Mouse (Mus musculus): ENCODE data around the gene Haus3.

Gene Haus3

GRCm38 (mm10) chr5:34186961-34187391 lies 17.6 kb upstream of the Haus3 start:
- peak in 1 of 2 experiments; percentile 50 for DNase-seq (ENCODE audit: low spot score in 2 of 2)

DNA sequence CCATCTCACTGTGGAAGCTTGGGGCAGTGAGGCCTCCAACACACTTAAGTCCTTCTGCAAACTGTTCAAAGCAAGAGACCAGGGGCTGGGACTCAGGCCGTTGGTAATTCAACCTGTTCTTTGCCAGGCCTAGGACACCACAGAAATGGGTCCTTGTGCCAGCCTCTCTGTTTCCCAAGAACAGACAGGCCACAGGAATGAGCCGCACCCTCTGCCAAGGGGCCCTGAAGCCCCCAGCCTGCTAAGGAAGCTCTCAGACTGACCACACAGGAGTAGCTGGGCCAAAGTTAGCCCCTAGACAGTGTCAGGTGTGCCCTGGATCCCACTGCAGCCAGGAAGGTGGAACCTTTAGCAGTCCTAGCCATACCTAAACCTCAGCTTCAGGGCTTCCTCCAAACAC lies 17.1 kb upstream of the Haus3 start:
- DNase-seq (ENCODE audit: low spot score in 2 of 2) = no peak

DNA sequence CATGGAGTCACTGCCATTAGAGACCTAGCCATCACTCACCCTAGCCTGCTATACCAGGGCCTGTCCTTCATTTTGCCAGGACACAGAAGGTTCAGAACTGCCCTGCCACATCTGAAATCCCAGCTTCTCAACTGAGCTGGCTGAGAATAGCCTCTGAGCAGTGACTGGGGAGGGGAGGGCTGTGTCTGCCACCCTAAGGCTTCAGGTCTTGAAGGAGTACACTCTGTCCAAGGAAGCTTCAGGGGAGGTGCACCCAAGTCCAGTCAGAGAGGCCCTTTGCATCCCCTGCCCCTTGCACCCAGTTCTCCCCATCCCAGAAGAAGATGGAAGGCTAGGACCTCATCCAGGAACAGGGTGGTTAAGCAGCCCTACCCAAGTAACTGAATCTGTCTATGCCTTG lies 16.5 kb upstream of the Haus3 start:
- no peak for DNase-seq (ENCODE audit: low spot score in 2 of 2)

- DNase-seq (ENCODE audit: low spot score in 2 of 2) = no peak
Measured at GRCm38 (mm10) chr5:34185051-34185580, 15.8 kb upstream of the Haus3 start.

- no peak for DNase-seq (ENCODE audit: low spot score in 2 of 2)
Measured at GRCm38 (mm10) chr5:34183976-34184375, 14.6 kb upstream of the Haus3 start.

DNA sequence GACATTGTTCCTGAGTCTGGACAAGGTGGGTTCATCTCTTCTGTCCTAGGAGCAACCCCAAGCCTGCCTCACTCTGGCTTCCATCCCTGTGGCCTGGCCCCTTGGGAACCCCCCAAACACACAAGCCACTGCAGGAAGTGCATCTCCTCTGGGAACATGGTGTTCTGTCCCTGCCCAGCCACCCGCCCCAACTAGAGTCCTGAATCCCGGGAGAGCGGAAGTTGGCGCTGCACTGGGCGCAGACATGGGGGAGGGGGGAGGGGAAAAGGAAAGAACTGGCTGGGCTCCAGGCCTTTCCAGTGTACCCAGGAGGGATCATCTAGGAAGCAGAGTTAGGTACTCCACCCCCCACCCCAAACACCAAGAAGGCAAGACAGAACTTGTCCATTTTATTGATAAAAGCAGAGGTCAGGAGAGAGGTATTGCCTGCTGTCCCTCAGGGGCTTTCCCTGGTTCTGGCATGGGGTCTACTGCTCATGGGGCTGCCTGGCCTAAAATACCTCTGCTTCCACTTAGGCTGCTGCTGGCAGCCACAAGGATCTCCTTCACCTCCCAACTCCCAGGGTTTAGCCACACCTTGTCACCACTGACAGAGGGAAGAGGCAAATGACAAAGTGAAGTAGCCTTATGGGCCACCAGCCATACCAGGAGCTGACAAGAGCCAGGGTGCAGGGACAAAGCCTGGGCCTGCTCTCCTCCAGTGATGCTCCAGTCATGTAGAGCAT lies 14.0 kb upstream of the Haus3 start:
- peak; percentile 79 to 88 for DNase-seq (ENCODE audit: low spot score in 2 of 2)

DNA sequence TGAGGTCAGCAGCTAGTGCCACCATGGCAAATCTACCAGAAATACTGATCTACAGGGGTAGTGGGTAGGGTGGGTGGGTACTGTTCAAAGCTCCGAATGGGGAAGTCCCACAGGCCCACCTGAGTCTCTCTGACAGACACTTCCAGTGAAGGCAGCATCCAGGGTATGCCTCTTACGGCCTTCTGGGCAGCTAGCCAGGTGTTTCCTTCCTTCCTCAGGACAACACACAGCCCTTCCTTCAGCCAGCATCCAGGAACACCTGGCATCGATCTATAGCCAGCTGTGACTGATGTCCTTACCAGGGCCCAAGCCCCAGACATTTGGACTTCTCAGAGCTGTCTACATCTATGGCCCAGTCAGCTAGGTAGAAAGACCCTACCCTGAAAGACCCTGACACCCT lies 13.2 kb upstream of the Haus3 start:
- peak; percentile 37 to 65 for DNase-seq (ENCODE audit: low spot score in 2 of 2)

- DNase-seq (ENCODE audit: low spot score in 2 of 2) = no peak
Measured at GRCm38 (mm10) chr5:34177821-34178220, 8.5 kb upstream of the Haus3 start.

GRCm38 (mm10) chr5:34177091-34177490 lies 7.8 kb upstream of the Haus3 start:
- DNase-seq (ENCODE audit: low spot score in 2 of 2) = no peak

GRCm38 (mm10) chr5:34176691-34177090 lies 7.4 kb upstream of the Haus3 start:
- no peak for DNase-seq (ENCODE audit: low spot score in 2 of 2)

DNA sequence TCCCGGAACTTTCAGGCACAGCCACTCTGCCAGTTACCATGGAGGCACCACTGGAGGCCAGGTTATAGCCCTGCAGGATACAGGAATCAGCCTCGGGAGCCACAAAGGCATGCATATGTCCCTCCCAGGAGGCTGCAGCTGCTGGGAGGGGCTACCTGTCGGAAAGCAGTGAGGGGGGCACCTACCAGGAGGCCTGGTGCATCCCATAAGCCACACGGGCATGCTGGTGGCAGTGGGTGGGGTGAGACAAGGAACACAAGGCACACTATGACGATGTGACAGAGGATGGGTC lies 6.0 kb upstream of the Haus3 start:
- no peak for DNase-seq (ENCODE audit: low spot score in 2 of 2)

DNA sequence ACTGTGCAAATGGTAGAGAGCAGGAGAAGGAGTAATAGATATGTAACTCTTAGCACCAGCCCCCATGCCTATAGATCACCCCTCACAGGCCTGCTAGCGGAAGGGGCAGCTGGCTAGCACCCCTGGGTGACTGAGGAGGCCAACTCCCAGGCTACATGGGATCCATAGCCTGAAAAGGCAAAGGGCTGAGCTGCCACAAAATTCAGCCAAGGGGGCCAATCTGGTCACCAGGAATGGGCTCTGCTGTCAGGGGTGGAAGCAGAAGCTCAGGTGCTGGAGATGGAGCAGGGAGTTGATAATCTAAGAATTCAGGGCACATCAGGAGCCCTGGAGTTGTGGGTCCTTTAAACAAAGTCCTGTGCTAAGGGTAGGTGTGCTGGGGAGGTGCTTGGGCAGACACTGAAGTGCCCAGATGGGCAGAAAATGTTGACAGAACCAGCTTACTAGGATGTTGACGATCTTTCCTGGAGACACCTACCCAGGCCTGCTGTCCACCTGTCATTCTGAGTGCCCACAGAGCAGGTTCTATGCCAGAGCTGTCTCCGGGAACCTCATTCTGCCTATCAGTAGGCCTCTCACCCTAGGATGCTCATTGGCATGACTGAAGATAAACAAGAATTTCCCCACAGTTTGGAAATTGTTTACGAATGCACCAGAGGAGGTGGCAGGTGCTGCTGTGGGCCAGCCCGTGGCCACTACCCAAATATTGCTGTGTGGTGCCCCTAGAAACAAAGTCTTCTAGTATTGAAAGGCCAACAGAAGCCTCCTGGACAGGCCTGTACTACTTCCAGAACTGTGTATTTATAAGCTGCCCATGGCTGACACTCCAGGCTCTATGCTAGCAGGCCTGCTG lies 5.4 kb upstream of the Haus3 start:
- no peak for DNase-seq (ENCODE audit: low spot score in 2 of 2)

DNA sequence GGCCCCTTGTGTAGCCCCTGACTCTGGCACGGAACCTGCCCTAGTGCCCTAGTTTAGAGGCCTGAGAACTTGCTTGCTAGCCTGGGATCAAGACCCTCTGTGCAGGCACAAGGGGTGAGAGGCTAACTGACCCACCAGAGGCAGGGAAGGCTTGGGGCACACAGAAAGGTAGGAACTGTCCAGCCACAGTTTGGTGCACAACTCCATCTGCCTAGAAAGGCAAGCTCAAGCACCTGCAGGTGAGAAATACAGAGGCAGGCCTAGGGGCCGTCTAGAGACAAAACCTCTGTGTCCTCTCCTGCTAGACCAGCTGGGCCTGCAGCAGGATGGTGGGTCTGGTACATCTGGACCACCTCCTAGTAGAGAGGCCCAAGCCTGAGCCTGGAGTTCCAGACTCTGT lies 4.7 kb upstream of the Haus3 start:
- DNase-seq (ENCODE audit: low spot score in 2 of 2) = no peak

DNA sequence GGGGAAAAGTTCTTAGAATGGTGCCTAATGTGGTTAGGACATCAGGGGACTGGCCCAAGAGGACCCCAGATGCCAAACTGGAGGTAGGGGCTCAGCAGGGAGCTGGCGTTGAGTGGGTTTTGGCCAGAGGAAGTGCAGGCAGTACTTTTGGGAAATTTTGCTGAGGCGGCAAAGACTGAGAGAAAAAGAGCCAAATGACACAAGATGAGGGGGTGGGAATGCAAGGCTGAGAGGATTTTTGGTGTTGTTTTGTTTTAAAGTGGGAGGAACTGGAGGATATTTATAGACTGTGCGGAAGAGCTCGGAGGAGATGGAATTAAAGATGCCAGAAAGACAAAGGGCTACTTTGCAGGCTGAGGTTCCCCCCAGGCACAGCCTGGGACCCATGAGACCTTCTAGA lies 1.4 kb upstream of the Haus3 start:
- DNase-seq (ENCODE audit: low spot score in 2 of 2) = no peak

DNA sequence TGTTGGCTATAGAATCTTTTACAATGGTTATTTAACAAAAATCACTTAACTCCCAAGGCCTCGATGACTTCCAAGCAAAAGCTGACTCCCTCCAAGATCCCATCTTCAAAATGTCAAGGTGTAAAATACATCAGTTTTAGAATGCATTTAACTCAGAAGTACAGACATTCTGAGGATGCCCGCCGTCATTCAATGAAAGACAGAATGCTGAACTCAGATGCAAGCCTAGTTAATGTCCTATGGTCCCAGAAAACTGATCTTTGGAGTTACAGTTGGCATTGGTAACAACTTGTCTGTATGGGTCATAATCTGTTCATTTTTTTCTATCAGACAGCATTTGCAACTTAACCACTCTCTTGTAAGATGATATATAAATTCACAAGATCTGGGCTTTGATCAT lies 627 bp upstream of the Haus3 start:
- no peak for DNase-seq (ENCODE audit: low spot score in 2 of 2)

DNA sequence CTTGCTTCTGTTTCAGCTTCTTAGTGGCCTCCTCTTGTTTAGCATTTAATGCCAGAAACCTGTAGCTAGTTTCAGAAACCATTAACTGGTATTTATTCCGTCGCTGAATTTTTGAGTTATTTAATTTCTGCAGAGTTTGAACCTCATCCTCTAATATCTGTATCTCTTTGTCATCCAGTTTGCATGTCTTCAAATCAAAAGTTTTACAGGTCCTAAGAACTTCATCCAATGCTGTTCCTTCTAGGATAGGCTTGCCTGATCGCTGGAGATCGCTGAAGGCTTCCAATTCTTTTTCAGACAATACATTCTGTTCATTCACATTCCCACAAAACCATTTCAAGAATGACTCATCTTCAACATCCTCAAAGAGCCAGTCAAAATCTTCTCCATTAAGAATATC lies 1.5 kb downstream of the Haus3 start:
- no peak for DNase-seq (ENCODE audit: low spot score in 2 of 2)

GRCm38 (mm10) chr5:34165793-34166192 lies 3.5 kb downstream of the Haus3 start:
- no peak for DNase-seq (ENCODE audit: low spot score in 2 of 2)

- DNase-seq (ENCODE audit: low spot score in 2 of 2) = no peak
Measured at GRCm38 (mm10) chr5:34148476-34148875, 20.9 kb downstream of the Haus3 start.

GRCm38 (mm10) chr5:34147554-34147953 lies 21.8 kb downstream of the Haus3 start:
- no peak for DNase-seq (ENCODE audit: low spot score in 2 of 2)

DNA sequence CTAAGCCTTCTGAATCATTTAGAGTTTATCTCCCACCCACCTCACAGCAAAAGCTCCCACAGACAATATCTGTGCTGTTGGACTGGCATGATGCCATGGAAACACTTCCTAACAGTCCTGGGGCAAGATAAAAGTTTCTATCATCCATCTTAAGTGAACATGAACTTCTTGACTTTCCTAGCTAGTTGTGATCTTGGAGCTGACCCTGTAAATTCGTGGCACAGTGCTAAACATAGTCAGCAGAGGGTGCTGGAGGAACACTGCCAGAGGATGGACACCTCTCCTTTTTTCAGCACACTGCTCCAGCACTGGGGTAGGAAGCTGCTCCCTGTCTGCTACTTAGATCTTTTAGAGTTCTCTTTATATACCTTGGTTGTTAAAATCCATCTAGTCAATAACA lies 29.6 kb downstream of the Haus3 start:
- DNase-seq (ENCODE audit: low spot score in 2 of 2) = peak; percentile 11 to 32

- DNase-seq (ENCODE audit: low spot score in 2 of 2) = no peak
Measured at GRCm38 (mm10) chr5:34132731-34133130, 36.6 kb downstream of the Haus3 start.

GRCm38 (mm10) chr5:34124131-34124530 lies 45.2 kb downstream of the Haus3 start:
- no peak for DNase-seq (ENCODE audit: low spot score in 2 of 2)

Data from heart, adult 9 months (tissue).